Mouse (Mus musculus) kidney, postnatal 14 days (tissue): Measurements from ENCODE around the gene Defa33.
"Not testable (repeated sequence)": the region's sequence is repeated elsewhere in the genome, so short reads cannot be mapped to it uniquely, and the experiment has no call there.

Experiments
- DNase-seq: peaks from one replicate; pipeline ENCODE4 v3.0.0; 2022; ENCODE audit warnings: mixed read lengths

Defa33 gene

GRCm38 (mm10) chr8:21391511-21391910 lies at the start of gene Defa33:
Gene Defa33, plus strand, starts transcription at chr8:21391811.
- not testable (repeated sequence) for DNase-seq

GRCm38 (mm10) chr8:21378215-21378614 lies 13.4 kb upstream of the Defa33 start, which contains the start of gene Defa2:
Gene Defa2, plus strand, starts transcription at chr8:21378515.
- not testable (repeated sequence) for DNase-seq

GRCm38 (mm10) chr8:21427111-21427510 lies 35.5 kb downstream of the Defa33 start, which contains the start of gene Defa36:
Gene Defa36, plus strand, starts transcription at chr8:21427411.
- DNase-seq = not testable (repeated sequence)
